Mouse (Mus musculus) C2C12 (cell line): Measurements from ENCODE around the gene Decr2.

Experiments
- CTCF ChIP-seq: IDR thresholded peaks from one replicate; pipeline ENCODE4 v1.5.1; 2011; ENCODE audit not compliant: control insufficient read depth, insufficient read depth, insufficient read length
- MYOD1 ChIP-seq: IDR thresholded peaks from one replicate; pipeline ENCODE4 v1.6.1; 2011; ENCODE audit warnings: low read depth; ENCODE audit not compliant: control insufficient read depth, insufficient read length

DNA sequence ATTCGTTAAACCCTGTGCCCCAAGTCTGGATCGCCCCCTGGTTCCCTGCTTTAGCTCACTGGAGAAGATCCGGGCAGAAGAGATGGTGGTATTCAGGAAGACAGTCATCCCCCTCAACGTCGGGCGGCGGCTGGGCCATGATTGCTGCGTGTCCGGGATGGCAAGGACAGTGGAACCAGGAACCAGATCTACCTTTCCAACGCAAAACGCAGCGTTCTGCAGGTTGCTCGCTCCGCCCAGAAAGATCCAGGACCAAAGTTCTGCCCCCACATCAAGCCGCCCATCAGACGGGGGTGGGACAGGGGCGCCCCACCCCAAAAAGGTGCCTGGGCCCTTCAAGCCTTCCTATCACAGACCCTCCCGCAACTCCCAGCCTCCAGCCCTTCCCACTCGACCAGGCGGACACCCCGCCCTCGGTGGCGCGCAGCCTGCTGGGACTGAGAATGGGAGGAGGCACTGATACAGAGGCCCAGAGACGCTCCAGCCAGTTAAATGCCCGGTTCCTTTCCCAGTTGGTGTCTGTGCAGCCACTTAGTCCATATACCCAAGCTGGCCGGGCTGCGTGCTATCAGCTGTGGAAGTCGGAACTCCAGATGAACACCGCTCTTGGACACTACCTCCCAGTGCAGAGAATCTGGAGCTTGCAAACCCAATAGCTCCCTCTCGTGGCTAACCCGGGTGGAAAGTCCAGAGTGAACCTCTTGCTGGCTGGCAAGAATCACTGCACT lies at the start of gene Decr2:
- TF ChIP-seq CTCF (peak; percentile 63), MYOD1 (no peak)
